Mouse (Mus musculus) liver, embryonic 16.5 days (tissue): ENCODE data around the gene Mark1. TPM values are rescaled to one million over a fixed set of nuclear protein-coding genes. Genes with fewer than 3 reads are reported as not detected.

ENCODE experiments used
- ATAC-seq: fragments of 200-750 bp; cut with Nextera tagmentation; 2 replicates; pipeline ENCODE4 v1.8.0; 2017; ENCODE audit warnings: low read depth, mild to moderate bottlenecking, moderate number of reproducible peaks, moderate library complexity
- H3K27ac ChIP-seq: fragments of 300-500 bp; sonication (generic); 2 replicates; pipeline ENCODE4 v1.5.1; 2014; ENCODE audit warnings: mild to moderate bottlenecking, low read length
- H3K27me3 ChIP-seq: fragments of 300-500 bp; sonication (generic); 2 replicates; pipeline ENCODE4 v1.6.1; 2014; ENCODE audit warnings: low read depth, low read length, mixed read lengths; ENCODE audit not compliant: control insufficient read depth, insufficient read depth
- H3K36me3 ChIP-seq: fragments of 300-500 bp; sonication (generic); 2 replicates; pipeline ENCODE4 v1.6.1; 2014; ENCODE audit warnings: mild to moderate bottlenecking; ENCODE audit not compliant: control insufficient read depth, insufficient read depth
- H3K4me1 ChIP-seq: fragments of 300-500 bp; sonication (generic); 2 replicates; pipeline ENCODE4 v1.6.1; 2014; ENCODE audit warnings: low read depth, low read length, mixed read lengths; ENCODE audit not compliant: control insufficient read depth
- H3K4me2 ChIP-seq: fragments of 300-500 bp; sonication (generic); 2 replicates; pipeline ENCODE4 v1.6.1; 2014; ENCODE audit warnings: low read depth, low read length, mixed read lengths
- H3K4me3 ChIP-seq: fragments of 300-500 bp; sonication (generic); 2 replicates; pipeline ENCODE4 v1.5.1; 2014; ENCODE audit warnings: low read depth, mild to moderate bottlenecking, low read length
- H3K9ac ChIP-seq: fragments of 300-500 bp; sonication (generic); 2 replicates; pipeline ENCODE4 v1.6.1; 2014; ENCODE audit warnings: low read depth, low read length
- H3K9me3 ChIP-seq: fragments of 300-500 bp; sonication (generic); replicated peaks from 2 replicates; pipeline ENCODE4 v1.6.1; 2016; ENCODE audit warnings: low read length; ENCODE audit not compliant: control insufficient read depth
- WGBS: fragments of 180-500 bp; shearing (Covaris S2); extraction: QIAGEN DNeasy Blood & Tissue Kit; methylation state at CpG from one replicate; pipeline ENCODE4 v1.1.7; 2014; ENCODE audit not compliant: insufficient replicate concordance; 5-methylcytosine and 5-hydroxymethylcytosine counted together
- polyA plus RNA-seq: library from polyadenylated mRNA; unstranded; fragments of >200 nt; fragmentation: Nextera tagmentation; extraction: Ambion mirVana; gene quantifications from 2 replicates; pipeline ENCODE4 v1.2.1, GENCODE M21; 2015

The Mark1 gene
- polyA plus RNA-seq, 1 experiment from 2014 or later, result 0.22 TPM

DNA sequence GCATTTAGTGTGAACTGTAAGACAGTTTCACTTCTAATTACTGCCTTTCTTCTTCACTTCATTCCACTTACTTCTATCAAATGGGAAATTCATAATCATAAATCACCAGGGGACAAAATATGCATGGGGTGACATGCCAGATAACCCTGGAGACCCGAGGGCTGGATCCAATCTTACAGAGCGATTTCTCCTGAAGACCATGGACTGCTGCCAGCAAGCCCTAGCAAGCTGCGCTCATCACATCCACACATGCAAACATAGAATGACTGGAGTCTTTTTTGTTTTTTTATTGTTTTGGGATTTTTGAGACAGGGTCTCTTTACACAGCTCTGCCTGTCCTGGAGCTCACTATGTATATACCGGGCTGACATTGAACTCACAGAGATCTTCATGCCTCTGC lies 61.3 kb downstream of the Mark1 start:
- no peaks in the 10 kb centered on the region for H3K27me3 ChIP-seq
- ATAC-seq, result no peak
- H3K9ac ChIP-seq, result no peak overlapping the region
- H3K4me3 ChIP-seq, result no peak overlapping the region
- H3K4me1 ChIP-seq, result peaks cover 7% of the 10 kb centered on the region; the same call in 1 of the 2 replicates
- no peaks in the 10 kb centered on the region for H3K9me3 ChIP-seq
- 60% methylated on average over 4 of the region's 4 CpGs for WGBS
- no peak overlapping the region for H3K27ac ChIP-seq
- H3K4me2 ChIP-seq, result no peak overlapping the region
- no peaks in the 10 kb centered on the region for H3K36me3 ChIP-seq

DNA sequence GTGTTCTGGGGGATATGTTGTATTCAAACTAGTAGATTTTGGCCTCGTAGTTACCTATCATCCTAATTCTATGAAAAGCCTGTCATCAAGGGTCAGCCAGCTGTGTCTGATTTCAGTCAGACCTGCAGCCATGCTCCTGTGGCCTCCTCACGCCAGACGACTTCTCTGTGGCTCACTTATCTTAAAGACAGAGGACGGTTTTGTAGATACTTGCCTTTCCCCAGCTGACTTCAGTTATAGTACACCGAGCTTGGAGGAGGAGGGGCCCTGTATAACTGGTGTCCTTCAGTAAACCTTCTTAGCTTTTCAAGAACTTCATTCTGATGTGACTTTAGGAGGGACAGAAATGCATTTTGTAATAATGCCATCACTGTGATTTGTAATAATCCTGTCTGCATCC lies 63.4 kb downstream of the Mark1 start:
- no peak overlapping the region for H3K9ac ChIP-seq
- no peaks in the 10 kb centered on the region for H3K9me3 ChIP-seq
- H3K27me3 ChIP-seq, result no peaks in the 10 kb centered on the region
- no peak overlapping the region for H3K4me3 ChIP-seq
- peaks cover 7% of the 10 kb centered on the region; the same call in 1 of the 2 replicates for H3K4me1 ChIP-seq
- no peak overlapping the region for H3K4me2 ChIP-seq
- H3K27ac ChIP-seq, result no peak overlapping the region
- ATAC-seq, result no peak
- WGBS, result 24% methylated on average over 5 of the region's 5 CpGs
- no peaks in the 10 kb centered on the region for H3K36me3 ChIP-seq

GRCm38 (mm10) chr1:184935490-184935889 lies 63.9 kb downstream of the Mark1 start:
- Histone ChIP-seq H3K9me3 (no peaks in the 10 kb centered on the region), H3K9ac (no peak overlapping the region), H3K27me3 (no peaks in the 10 kb centered on the region), H3K36me3 (no peaks in the 10 kb centered on the region), H3K4me3 (no peak overlapping the region), H3K27ac (no peak overlapping the region), H3K4me1 (peaks cover 7% of the 10 kb centered on the region; the same call in 1 of the 2 replicates), H3K4me2 (no peak overlapping the region)
- ATAC-seq, result no peak
- WGBS, result 58% methylated on average over 6 of the region's 6 CpGs

- ATAC-seq, result no peak
Measured at GRCm38 (mm10) chr1:184931097-184931496, 68.3 kb downstream of the Mark1 start.

GRCm38 (mm10) chr1:184928382-184928781 lies 71.0 kb downstream of the Mark1 start:
- peak; percentile 86 for ATAC-seq
- H3K4me3 ChIP-seq, result no peak overlapping the region

More at GRCm38 (mm10) chr1:184931097-184931496, 68.3 kb downstream of the Mark1 start:
- Histone ChIP-seq H3K27ac (no peak overlapping the region), H3K36me3 (no peaks in the 10 kb centered on the region), H3K27me3 (no peaks in the 10 kb centered on the region), H3K4me1 (peaks cover 14% of the 10 kb centered on the region), H3K4me2 (no peak overlapping the region), H3K4me3 (no peak overlapping the region), H3K9me3 (no peaks in the 10 kb centered on the region), H3K9ac (no peak overlapping the region)
- 70% methylated on average over 6 of the region's 6 CpGs for WGBS

GRCm38 (mm10) chr1:184927911-184928310 lies 71.5 kb downstream of the Mark1 start:
- no peak overlapping the region for H3K27ac ChIP-seq
- H3K9ac ChIP-seq, result no peak overlapping the region
- no peaks in the 10 kb centered on the region for H3K9me3 ChIP-seq
- no peak overlapping the region for H3K4me3 ChIP-seq
- H3K27me3 ChIP-seq, result no peaks in the 10 kb centered on the region
- 46% methylated on average over 1 of the region's 1 CpGs for WGBS
- H3K36me3 ChIP-seq, result no peaks in the 10 kb centered on the region
- peaks cover 7% of the 10 kb centered on the region for H3K4me1 ChIP-seq
- ATAC-seq, result no peak
- H3K4me2 ChIP-seq, result no peak overlapping the region

More at GRCm38 (mm10) chr1:184928382-184928781, 71.0 kb downstream of the Mark1 start:
- Histone ChIP-seq H3K27ac (no peak overlapping the region), H3K36me3 (no peaks in the 10 kb centered on the region), H3K9me3 (no peaks in the 10 kb centered on the region), H3K4me2 (no peak overlapping the region), H3K9ac (no peak overlapping the region), H3K27me3 (no peaks in the 10 kb centered on the region), H3K4me1 (peaks cover 7% of the 10 kb centered on the region)
- WGBS, result 33% methylated on average over 1 of the region's 1 CpGs

GRCm38 (mm10) chr1:184922824-184923223 lies 76.5 kb downstream of the Mark1 start:
- no peak overlapping the region for H3K4me2 ChIP-seq
- no peaks in the 10 kb centered on the region for H3K27me3 ChIP-seq
- no peaks in the 10 kb centered on the region for H3K9me3 ChIP-seq
- H3K4me3 ChIP-seq, result no peak overlapping the region
- no peak for ATAC-seq
- H3K36me3 ChIP-seq, result no peaks in the 10 kb centered on the region
- H3K4me1 ChIP-seq, result peaks cover 2% of the 10 kb centered on the region; the same call in 1 of the 2 replicates
- H3K27ac ChIP-seq, result no peak overlapping the region
- 69% methylated on average over 13 of the region's 13 CpGs for WGBS
- no peak overlapping the region for H3K9ac ChIP-seq

DNA sequence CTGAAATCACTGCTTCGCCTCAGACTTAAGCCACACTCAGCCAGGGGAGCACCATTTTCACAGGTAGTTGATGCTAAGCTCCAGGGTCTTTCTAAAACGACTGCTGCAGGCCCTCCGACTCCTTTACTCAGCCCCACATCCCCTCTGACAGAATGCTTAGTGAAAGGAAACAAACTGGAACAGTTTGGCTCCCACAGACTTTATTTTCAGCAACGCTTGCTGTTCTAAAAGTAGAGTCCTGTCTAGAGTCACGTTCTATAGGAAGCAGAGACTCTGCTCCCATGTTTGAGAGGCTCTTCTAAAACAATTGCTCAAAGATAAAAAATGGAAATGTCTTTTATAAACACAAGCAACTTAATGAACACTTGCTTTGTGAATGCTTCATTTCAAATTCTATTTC lies 79.3 kb downstream of the Mark1 start:
- Histone ChIP-seq H3K27me3 (no peaks in the 10 kb centered on the region), H3K9ac (no peak overlapping the region), H3K4me2 (no peak overlapping the region), H3K9me3 (no peaks in the 10 kb centered on the region), H3K36me3 (no peaks in the 10 kb centered on the region), H3K4me1 (no peaks in the 10 kb centered on the region), H3K27ac (no peak overlapping the region), H3K4me3 (no peak overlapping the region)
- WGBS, result 56% methylated on average over 5 of the region's 5 CpGs
- ATAC-seq, result no peak

GRCm38 (mm10) chr1:184918227-184918888 lies 81.0 kb downstream of the Mark1 start:
- Histone ChIP-seq H3K27ac (no peak overlapping the region), H3K27me3 (no peaks in the 10 kb centered on the region), H3K4me2 (no peak overlapping the region), H3K9me3 (no peaks in the 10 kb centered on the region), H3K4me1 (no peaks in the 10 kb centered on the region), H3K4me3 (no peak overlapping the region), H3K9ac (no peak overlapping the region), H3K36me3 (no peaks in the 10 kb centered on the region)
- no peak for ATAC-seq
- 53% methylated on average over 5 of the region's 5 CpGs for WGBS
